Mouse (Mus musculus): Measurements from ENCODE around the gene Lmod2.

The Lmod2 gene

GRCm38 (mm10) chr6:24597500-24597899, at the start of gene Lmod2:
Gene Lmod2, plus strand, starts transcription at chr6:24597762.
- no peak for DNase-seq

- DNase-seq, result no peak
Observed at GRCm38 (mm10) chr6:24549801-24550200, 47.8 kb upstream of the Lmod2 start.

- DNase-seq, result no peak
Observed at GRCm38 (mm10) chr6:24552046-24552445, 45.5 kb upstream of the Lmod2 start.

GRCm38 (mm10) chr6:24554427-24555086, 43.0 kb upstream of the Lmod2 start:
- no peak for DNase-seq

- DNase-seq, result no peak
Observed at GRCm38 (mm10) chr6:24555488-24555887, 42.1 kb upstream of the Lmod2 start.

- DNase-seq, result no peak
Observed at GRCm38 (mm10) chr6:24564081-24564480, 33.5 kb upstream of the Lmod2 start.

- DNase-seq, result no peak
Observed at GRCm38 (mm10) chr6:24564886-24565285, 32.7 kb upstream of the Lmod2 start.

GRCm38 (mm10) chr6:24568963-24569362, 28.6 kb upstream of the Lmod2 start:
- DNase-seq, result no peak

- no peak for DNase-seq
Observed at GRCm38 (mm10) chr6:24569711-24570110, 27.9 kb upstream of the Lmod2 start.

GRCm38 (mm10) chr6:24570278-24570677, 27.3 kb upstream of the Lmod2 start:
- DNase-seq, result no peak

GRCm38 (mm10) chr6:24571126-24571525, 26.4 kb upstream of the Lmod2 start:
- no peak for DNase-seq

GRCm38 (mm10) chr6:24572431-24572830, 25.1 kb upstream of the Lmod2 start:
- DNase-seq, result no peak

- DNase-seq, result no peak
Observed at GRCm38 (mm10) chr6:24573319-24573718, 24.2 kb upstream of the Lmod2 start.

- DNase-seq, result no peak
Observed at GRCm38 (mm10) chr6:24583456-24583855, 14.1 kb upstream of the Lmod2 start.

GRCm38 (mm10) chr6:24585431-24586310, 11.9 kb upstream of the Lmod2 start:
- DNase-seq, result no peak

GRCm38 (mm10) chr6:24586885-24587284, 10.7 kb upstream of the Lmod2 start:
- no peak for DNase-seq

- DNase-seq, result no peak
Observed at GRCm38 (mm10) chr6:24590282-24590681, 7.3 kb upstream of the Lmod2 start.

- DNase-seq, result no peak
Observed at GRCm38 (mm10) chr6:24591525-24592218, 5.9 kb upstream of the Lmod2 start.

- DNase-seq, result no peak
Observed at GRCm38 (mm10) chr6:24599179-24599578, 1.6 kb downstream of the Lmod2 start.

- no peak for DNase-seq
Observed at GRCm38 (mm10) chr6:24599639-24600038, 2.1 kb downstream of the Lmod2 start.

- DNase-seq, result no peak
Observed at GRCm38 (mm10) chr6:24600134-24600533, 2.6 kb downstream of the Lmod2 start.

GRCm38 (mm10) chr6:24600726-24601125, 3.2 kb downstream of the Lmod2 start:
- no peak for DNase-seq

- no peak for DNase-seq
Observed at GRCm38 (mm10) chr6:24601668-24602067, 4.1 kb downstream of the Lmod2 start.

- no peak for DNase-seq
Observed at GRCm38 (mm10) chr6:24602351-24602750, 4.8 kb downstream of the Lmod2 start.
